9 mouse cellular contexts compared by ENCODE assay signal in the genomic region with DNA sequence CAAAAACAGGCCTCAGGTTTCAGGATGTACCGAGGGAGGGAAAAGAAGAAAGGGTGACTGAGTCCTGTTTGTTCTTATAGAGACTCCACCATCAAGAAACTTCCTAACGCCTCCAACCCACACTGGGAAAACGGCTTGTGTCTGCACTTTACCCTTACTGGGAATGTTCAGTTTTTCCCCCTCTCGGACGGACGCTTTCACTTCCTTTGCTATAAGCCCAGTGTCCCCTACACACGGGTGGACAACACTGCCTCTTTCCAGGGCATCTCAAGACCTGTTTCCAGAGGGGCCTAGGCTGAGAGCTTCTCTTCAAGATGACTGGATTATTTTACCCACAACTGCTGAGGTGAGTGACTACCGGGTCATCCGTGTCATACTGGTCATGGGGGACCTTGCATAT. TPM values are rescaled to one million over a fixed set of nuclear protein-coding genes. Genes with fewer than 3 reads are reported as not detected.
DNase-seq lines count a peak whose midpoint lies in the region; ATAC-seq lines count a peak whose summit lies in the region.
"Had no signal": no experiment of that assay in that cellular context is flagged by ENCODE, and none has a peak within 500 bp of the region (broad histone marks: within the 10 kb centered on the region; RNA-seq: fewer than 3 reads in every experiment).

A gene (plus strand): TSS at position 270 of the 400 bp plus-strand sequence.

- no peaks in the 10 kb centered on the region for H3K9me3 ChIP-seq in kidney, embryonic 16.5 days (ENCODE audit: low read length)
- no peaks in the 10 kb centered on the region for H3K9me3 ChIP-seq in midbrain, embryonic 13.5 days
- H3K9me3 ChIP-seq: liver, embryonic 15.5 days had no signal

- H3K27ac ChIP-seq in kidney, embryonic 16.5 days (ENCODE audit: low read length) = no peak within 1 kb of the TSS
- H3K27ac ChIP-seq in midbrain, embryonic 13.5 days = no peak within 1 kb of the TSS
- H3K27ac ChIP-seq: liver, embryonic 15.5 days had no signal

- H3K4me3 ChIP-seq in kidney, embryonic 16.5 days (ENCODE audit: low read length) = no peak within 1 kb of the TSS
- no peak within 1 kb of the TSS for H3K4me3 ChIP-seq in midbrain, embryonic 13.5 days (replicated peaks)
- H3K4me3 ChIP-seq: liver, embryonic 15.5 days had no signal

- no peaks in the 10 kb centered on the region for H3K36me3 ChIP-seq in kidney, embryonic 16.5 days (ENCODE audit: insufficient read depth, low read length)
- no peaks in the 10 kb centered on the region for H3K36me3 ChIP-seq in midbrain, embryonic 13.5 days
- H3K36me3 ChIP-seq: liver, embryonic 15.5 days had no signal

- peaks cover 6% of the 10 kb centered on the region for H3K4me1 ChIP-seq in kidney, embryonic 16.5 days (ENCODE audit: insufficient read depth, low read length)
- H3K4me1 ChIP-seq in midbrain, embryonic 13.5 days (replicated peaks) = 0 out of 2 replicates have a peak, but pooled peaks cover 2% of the 10 kb centered on the region

- no peak within 1 kb of the TSS for H3K9ac ChIP-seq in kidney, embryonic 16.5 days (replicated peaks; ENCODE audit: low read length)
- no peak within 1 kb of the TSS for H3K9ac ChIP-seq in midbrain, embryonic 13.5 days (replicated peaks)
- H3K9ac ChIP-seq: liver, embryonic 15.5 days had no signal

- intact Hi-C loops in gastrocnemius, postnatal 36 days (cut with DNase I) = no loop called here

- no peaks in the 10 kb centered on the region for H3K27me3 ChIP-seq in kidney, embryonic 16.5 days (ENCODE audit: insufficient read depth, low read length)
- 0 out of 2 replicates have a peak, but pooled peaks cover 8% of the 10 kb centered on the region for H3K27me3 ChIP-seq in midbrain, embryonic 13.5 days

- ATAC-seq in kidney, embryonic 16.5 days (ENCODE audit: low FRiP score, low TSS enrichment) = no peak
- no peak for ATAC-seq in inflammation-experienced regulatory T-cells, adult 6 months
- no peak for ATAC-seq in midbrain, embryonic 13.5 days

- no peak within 1 kb of the TSS for H3K4me2 ChIP-seq in kidney, embryonic 16.5 days (replicated peaks; ENCODE audit: low read depth, low read length)
- no peak within 1 kb of the TSS for H3K4me2 ChIP-seq in midbrain, embryonic 13.5 days (replicated peaks)
- H3K4me2 ChIP-seq: liver, embryonic 15.5 days had no signal

- DNase-seq in kidney, adult 9 months = no peak
- no peak for DNase-seq in adrenal gland, postnatal 4 days (ENCODE audit: low spot score in 2 of 2)
- DNase-seq in gastrocnemius, postnatal 36 days = no peak
- DNase-seq in right cerebral cortex, postnatal 25 days = no peak
- no peak for DNase-seq in thymus, postnatal 4 days

- WGBS in kidney, embryonic 16.5 days = 90% methylated on average over 9 of the region's 9 CpGs
- WGBS in midbrain, embryonic 13.5 days = 93% methylated on average over 9 of the region's 9 CpGs

RNA-seq across cellular contexts. Expression of the gene that starts here (rescaled TPM):
- polyA plus RNA-seq in kidney, embryonic 16.5 days (2015; fragmentation: Nextera tagmentation; extraction: Ambion mirVana) = 33.1 and 35.6 TPM in 2 replicates
- total RNA-seq in adrenal gland, postnatal 4 days (2021) = 10 to 100 TPM; 54.6 to 62.2 TPM
- 10 to 100 TPM; 14.1 to 23.8 TPM for total RNA-seq in gastrocnemius, postnatal 36 days (2021)
- polyA plus RNA-seq in inflammation-experienced regulatory T-cells, adult 6 months (2017; shearing (Covaris generic)) = 10 to 100 TPM; 52.1 to 67.1 (median 63.0) TPM
- polyA plus RNA-seq in midbrain, embryonic 13.5 days (2015; fragmentation: Nextera tagmentation; extraction: Ambion mirVana) = 46.9 TPM in 2 replicates
